Mouse (Mus musculus): ENCODE data around the gene Ankrd33b.

DNA sequence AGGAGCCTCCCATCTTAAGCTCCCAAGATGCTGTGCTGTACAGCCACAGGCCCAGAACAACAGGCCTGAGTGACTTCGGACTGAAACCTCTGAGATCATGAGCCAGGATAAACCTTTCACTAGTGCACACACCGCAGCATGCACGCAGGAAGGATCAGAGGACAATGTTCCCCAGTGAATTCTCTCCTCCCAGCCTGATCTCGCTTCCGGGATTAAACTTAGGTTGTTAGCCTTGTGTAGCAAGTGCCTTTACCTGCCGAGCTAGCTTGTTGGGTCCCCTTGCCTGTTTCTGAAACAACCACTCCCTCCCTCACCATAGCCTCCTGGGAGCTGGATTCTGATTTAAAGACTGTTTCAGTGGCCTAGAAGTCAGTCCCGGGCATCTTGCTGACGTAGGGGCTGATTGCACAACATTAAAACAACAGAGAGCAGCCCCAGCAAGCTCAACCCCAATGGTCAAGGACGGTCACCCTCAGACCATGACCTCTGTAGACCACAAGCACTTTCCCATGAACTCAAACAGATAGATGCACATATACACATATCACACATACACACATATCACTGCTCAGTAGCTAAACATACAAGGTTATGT, 6.2 kb downstream of the Ankrd33b start:
- TF ChIP-seq CTCF (IDR thresholded peaks at IDR 0.05; ENCODE audit: extremely low read depth, insufficient read depth, insufficient read length, insufficient replicate concordance) (no peak), POLR2A (IDR thresholded peaks at IDR 0.05; ENCODE audit: low read depth, low read length) (no peak)
